Mouse (Mus musculus): ENCODE results near the gene Nup62cl. TPM values are rescaled to one million over a fixed set of nuclear protein-coding genes. Genes with fewer than 3 reads are reported as not detected.

The Nup62cl gene
- not detected for total RNA-seq (2023)

GRCm38 (mm10) chrX:140062135-140062975 is at the start of gene Nup62cl, which contains the start of gene Pih1h3b:
Gene Nup62cl (minus strand): TSS chrX:140062712.
Gene Pih1h3b (plus strand): TSS chrX:140062879.

GRCm38 (mm10) chrX:139997740-139998690 is 64.5 kb downstream of the Nup62cl start, which contains the start of gene Rbm41:
Gene Rbm41 (minus strand): TSS chrX:139998595.

Other genes starting within 250 kb of the Nup62cl start
- gene Morc4, start 191.0 kb downstream of the Nup62cl start, total RNA-seq (2023) = not detected
- gene Rbm41, start 64.1 kb downstream of the Nup62cl start, total RNA-seq (2023) = 10 to 100 TPM; 27.7 to 27.9 TPM
- gene Pih1h3b, start 167 bp upstream of the Nup62cl start, total RNA-seq (2023) = not detected

All from B cell, adult 67 days (primary cell).